Mouse (Mus musculus) heart, adult 11 months (tissue): Measurements from ENCODE around the gene Gm13090.

Experiments used
- DNase-seq: peaks from one replicate; pipeline ENCODE4 v3.0.0; 2022

The Gm13090 gene

GRCm38 (mm10) chr4:151139053-151139840 is 49.9 kb downstream of the Gm13090 start:
- peak; percentile 96 for DNase-seq

- no peak for DNase-seq
Measured at GRCm38 (mm10) chr4:151140368-151140982, 51.1 kb downstream of the Gm13090 start.
